Mouse (Mus musculus) testis, adult 10 weeks (tissue): ENCODE results near the gene Srbd1. TPM values are rescaled to one million over a fixed set of nuclear protein-coding genes. Genes with fewer than 3 reads are reported as not detected.

ENCODE experiments used
- polyA plus RNA-seq: library from polyadenylated mRNA; stranded (reverse); fragments of 350-450 nt; fragmentation: Illumina TruSeq; extraction: RNeasy Lipid Tissue Mini Kit (QIAGEN cat#74804); gene quantifications from one replicate; pipeline ENCODE4 v1.2.3, GENCODE M21; 2014; ENCODE audit warnings: low read depth, low replicate concordance

The Srbd1 gene
- polyA plus RNA-seq: 9.2 TPM

DNA sequence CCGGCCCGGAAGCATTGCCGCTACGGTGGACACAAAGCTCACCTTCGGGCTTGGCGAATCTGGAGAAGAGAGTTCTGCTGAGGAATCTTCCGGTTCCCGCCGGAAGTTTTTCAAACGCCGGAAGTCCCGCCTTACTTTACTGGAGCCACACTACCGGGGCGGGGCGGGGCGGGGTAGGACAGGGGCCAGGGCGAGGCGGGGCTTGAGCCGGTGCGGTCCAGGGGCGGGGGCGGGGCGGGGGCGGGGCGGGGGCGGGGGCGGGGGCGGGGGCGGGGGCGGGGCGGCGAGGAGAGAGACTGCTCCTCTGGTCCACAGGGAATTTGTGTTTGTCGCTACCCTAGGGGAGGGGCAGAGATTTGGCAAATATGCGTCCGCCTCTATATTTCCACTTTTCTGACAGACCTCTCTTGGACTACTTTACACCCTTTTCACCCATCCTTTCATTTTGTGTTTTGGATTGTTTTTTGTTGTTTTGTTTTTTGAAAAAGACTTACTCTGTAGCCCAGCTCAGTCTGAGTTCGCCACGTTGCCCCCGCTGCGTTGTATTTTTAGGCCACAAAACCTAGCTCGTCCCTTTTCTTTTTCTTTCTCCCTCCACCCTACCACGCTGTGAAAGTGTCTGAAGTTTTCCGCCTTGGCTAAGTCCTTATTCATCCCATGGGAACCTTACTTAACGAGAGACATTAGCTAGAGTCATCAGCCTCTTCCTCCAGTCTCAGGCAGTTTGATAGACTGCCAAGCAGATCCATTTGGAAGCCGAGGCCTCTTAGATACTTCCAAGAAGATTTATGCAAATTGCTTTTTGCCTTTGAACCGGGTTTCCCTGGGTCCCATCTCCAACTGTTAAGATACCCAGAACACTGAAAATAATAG is at the start of gene Srbd1:
Gene Srbd1, minus strand, starts transcription at position 97 of the 873 bp plus-strand sequence.

GRCm38 (mm10) chr17:86167320-86168230 is 22.6 kb upstream of the Srbd1 start, which contains the start of gene Prkce:
TSS of gene Prkce (plus strand) at chr17:86167785.

Other genes starting within 250 kb of the Srbd1 start
- 3.6 TPM for gene Prkce, start 22.6 kb upstream of the Srbd1 start, polyA plus RNA-seq